Mouse (Mus musculus) cerebellum, adult 2 months (tissue): ENCODE data around the gene Etv6.

Source experiments
- CTCF ChIP-seq: fragments of 200-500 bp; IDR thresholded peaks from 2 replicates; pipeline ENCODE4 v1.5.1; 2011; ENCODE audit warnings: low read depth, mild to moderate bottlenecking, control low read depth, low read length, moderate library complexity, borderline replicate concordance; ENCODE audit not compliant: insufficient read depth
- POLR2A ChIP-seq: fragments of 200-500 bp; IDR thresholded peaks from 2 replicates; pipeline ENCODE4 v1.6.1; 2011; ENCODE audit warnings: low read length, control low read depth, borderline replicate concordance; ENCODE audit not compliant: insufficient read depth

DNA sequence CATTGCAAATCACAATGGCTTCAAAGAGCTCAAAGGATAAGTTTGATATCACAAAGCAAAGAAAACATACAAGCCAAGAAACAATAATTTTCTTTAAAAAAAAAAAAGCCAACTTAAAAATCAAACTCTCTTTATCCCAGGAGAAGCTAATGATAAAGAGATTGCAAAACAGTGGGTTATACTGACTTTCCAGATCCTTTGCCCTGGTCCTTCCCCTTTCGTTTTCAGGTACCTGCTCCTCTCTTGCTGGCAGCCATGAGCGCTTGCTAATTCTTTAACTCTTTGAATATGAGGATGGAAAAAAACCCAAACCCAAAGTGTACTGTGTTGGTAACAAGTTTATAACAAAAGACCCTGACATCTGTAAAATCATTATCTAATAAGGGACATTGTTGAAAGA, 38.0 kb upstream of the Etv6 start:
- TF ChIP-seq CTCF (no peak), POLR2A (no peak)
